Mouse (Mus musculus): ENCODE measurements around the gene Dph2. TPM values are rescaled to one million over a fixed set of nuclear protein-coding genes. Genes with fewer than 3 reads are reported as not detected.
A peak's percentile ranks its signal among the peaks of the same experiment; 100 is the strongest.

Gene Dph2
- total RNA-seq, 2 experiments from 2014 or later = 9.1 to 11.4 TPM

GRCm38 (mm10) chr4:117918762-117919161 is 26.9 kb upstream of the Dph2 start:
- H3K4me3 ChIP-seq = no peak overlapping the region
- intact Hi-C loops (cut with DNase I) = no loop called here
- H3K27ac ChIP-seq = no peak overlapping the region
- DNase-seq (ENCODE audit: extremely low spot score in 1 of 2, low spot score in 2 of 2) = no peak
- TF ChIP-seq CTCF (IDR thresholded peaks at IDR 0.05) = no peak

GRCm38 (mm10) chr4:117918261-117918660 is 26.4 kb upstream of the Dph2 start:
- H3K27ac ChIP-seq = no peak overlapping the region
- no peak overlapping the region for H3K4me3 ChIP-seq
- DNase-seq (ENCODE audit: extremely low spot score in 1 of 2, low spot score in 2 of 2) = no peak
- no peak for TF ChIP-seq CTCF (IDR thresholded peaks at IDR 0.05)
- intact Hi-C loops (cut with DNase I) = no loop called here

GRCm38 (mm10) chr4:117917847-117918246 is 26.0 kb upstream of the Dph2 start:
- no peak for DNase-seq (ENCODE audit: extremely low spot score in 1 of 2, low spot score in 2 of 2)
- Histone ChIP-seq H3K27ac (no peak overlapping the region), H3K4me3 (no peak overlapping the region)
- no peak for TF ChIP-seq CTCF (IDR thresholded peaks at IDR 0.05)
- intact Hi-C loops (cut with DNase I) = no loop called here

GRCm38 (mm10) chr4:117917402-117917801 is 25.6 kb upstream of the Dph2 start:
- H3K27ac ChIP-seq = no peak overlapping the region
- H3K4me3 ChIP-seq = no peak overlapping the region
- no peak for TF ChIP-seq CTCF (IDR thresholded peaks at IDR 0.05)
- intact Hi-C loops (cut with DNase I) = no loop called here
- DNase-seq (ENCODE audit: extremely low spot score in 1 of 2, low spot score in 2 of 2) = no peak

GRCm38 (mm10) chr4:117916386-117916785 is 24.6 kb upstream of the Dph2 start:
- TF ChIP-seq CTCF (IDR thresholded peaks at IDR 0.05) = no peak
- Histone ChIP-seq H3K27ac (no peak overlapping the region), H3K4me3 (no peak overlapping the region)
- intact Hi-C loops (cut with DNase I) = no loop called here
- DNase-seq (ENCODE audit: extremely low spot score in 1 of 2, low spot score in 2 of 2) = no peak

- no peak for DNase-seq (ENCODE audit: extremely low spot score in 1 of 2, low spot score in 2 of 2)
- no peak for TF ChIP-seq CTCF (IDR thresholded peaks at IDR 0.05)
- H3K27ac ChIP-seq = peak overlapping the region; percentile 100
- intact Hi-C loops (cut with DNase I) = loop anchor here (2.0 kb wide), 1 partner anchor 29 kb away; the partner anchor contains the start of gene Atp6v0b
- H3K4me3 ChIP-seq = peak overlapping the region; percentile 95
Observed at GRCm38 (mm10) chr4:117915489-117916105, 23.8 kb upstream of the Dph2 start.

GRCm38 (mm10) chr4:117914591-117915442 is 23.0 kb upstream of the Dph2 start, which contains the start of gene Ipo13:
Gene Ipo13, minus strand, starts transcription at chr4:117914999.
- peak; percentile 89 to 90 for DNase-seq (ENCODE audit: extremely low spot score in 1 of 2, low spot score in 2 of 2)
- Histone ChIP-seq H3K27ac (peak within 1 kb of the TSS; percentile 100), H3K4me3 (peak within 1 kb of the TSS; percentile 95)
- peak; percentile 32 for TF ChIP-seq CTCF (IDR thresholded peaks at IDR 0.05)
- intact Hi-C loops (cut with DNase I) = loop anchor here (2.0 kb wide), 1 partner anchor 28 kb away; the partner anchor contains the start of gene Atp6v0b

GRCm38 (mm10) chr4:117914031-117914430 is 22.2 kb upstream of the Dph2 start:
- TF ChIP-seq CTCF (IDR thresholded peaks at IDR 0.05) = no peak
- intact Hi-C loops (cut with DNase I) = loop anchor here (2.0 kb wide), 1 partner anchor 27 kb away; the partner anchor contains the start of gene Atp6v0b
- Histone ChIP-seq H3K27ac (peak overlapping the region; percentile 100), H3K4me3 (peak overlapping the region; percentile 95)
- DNase-seq (ENCODE audit: extremely low spot score in 1 of 2, low spot score in 2 of 2) = no peak

GRCm38 (mm10) chr4:117913421-117913820 is 21.6 kb upstream of the Dph2 start:
- DNase-seq (ENCODE audit: extremely low spot score in 1 of 2, low spot score in 2 of 2) = no peak
- TF ChIP-seq CTCF (IDR thresholded peaks at IDR 0.05) = no peak
- peak overlapping the region; percentile 95 for H3K4me3 ChIP-seq
- intact Hi-C loops (cut with DNase I) = no loop called here
- no peak overlapping the region for H3K27ac ChIP-seq

- no peak overlapping the region for H3K27ac ChIP-seq
- intact Hi-C loops (cut with DNase I) = no loop called here
- no peak for TF ChIP-seq CTCF (IDR thresholded peaks at IDR 0.05)
- DNase-seq (ENCODE audit: extremely low spot score in 1 of 2, low spot score in 2 of 2) = no peak
- H3K4me3 ChIP-seq = peak overlapping the region; percentile 95
Observed at GRCm38 (mm10) chr4:117912685-117913273, 20.9 kb upstream of the Dph2 start.

GRCm38 (mm10) chr4:117912131-117912561 is 20.3 kb upstream of the Dph2 start:
- DNase-seq (ENCODE audit: extremely low spot score in 1 of 2, low spot score in 2 of 2) = no peak
- peak overlapping the region; percentile 7; the same call in 1 of the 2 replicates for H3K4me3 ChIP-seq
- intact Hi-C loops (cut with DNase I) = no loop called here
- no peak overlapping the region for H3K27ac ChIP-seq
- TF ChIP-seq CTCF (IDR thresholded peaks at IDR 0.05) = no peak
